Mouse (Mus musculus): Measurements from ENCODE around the gene Cd99l2.
"Not testable (repeated sequence)": the region's sequence is repeated elsewhere in the genome, so short reads cannot be mapped to it uniquely, and the experiment has no call there.

Gene Cd99l2

GRCm38 (mm10) chrX:71492634-71493278 lies at the start of gene Cd99l2:
Cd99l2 (minus strand) TSS chrX:71492849.
- DNase-seq: peak; percentile 85

DNA sequence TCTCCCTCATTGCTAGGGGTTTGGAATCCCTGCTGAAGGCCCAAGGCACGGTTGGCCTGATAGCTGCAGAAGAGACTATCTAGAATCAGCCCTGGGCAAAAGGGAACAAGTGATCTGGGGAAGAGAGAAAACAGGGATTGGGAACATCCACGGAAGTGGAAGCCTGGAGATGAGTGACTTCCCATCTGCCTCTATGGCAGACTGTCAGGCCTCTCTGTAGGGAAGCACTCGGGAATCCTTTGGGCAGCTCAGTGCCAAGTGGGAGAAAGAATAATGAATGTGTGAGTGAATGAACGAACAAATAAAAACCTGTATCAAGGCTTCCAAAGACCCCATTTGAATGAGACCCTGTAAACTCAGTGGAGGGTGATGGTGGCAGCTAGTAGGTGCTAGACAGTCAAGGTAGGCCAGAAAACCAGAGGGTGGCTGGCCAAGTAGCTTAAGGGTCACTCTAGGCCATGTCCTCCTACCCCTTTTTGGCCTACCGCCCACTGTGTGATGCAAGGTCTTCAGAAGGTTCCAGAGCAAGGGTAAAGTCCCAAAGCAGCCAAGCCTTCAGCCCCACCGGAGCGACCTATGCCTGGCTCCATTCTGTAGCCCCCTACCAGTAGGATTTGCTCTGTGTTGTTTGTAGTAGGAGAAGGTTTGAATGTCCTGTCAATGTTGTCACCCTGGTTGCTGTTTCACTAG lies 48.3 kb upstream of the Cd99l2 start:
- no peak for DNase-seq

DNA sequence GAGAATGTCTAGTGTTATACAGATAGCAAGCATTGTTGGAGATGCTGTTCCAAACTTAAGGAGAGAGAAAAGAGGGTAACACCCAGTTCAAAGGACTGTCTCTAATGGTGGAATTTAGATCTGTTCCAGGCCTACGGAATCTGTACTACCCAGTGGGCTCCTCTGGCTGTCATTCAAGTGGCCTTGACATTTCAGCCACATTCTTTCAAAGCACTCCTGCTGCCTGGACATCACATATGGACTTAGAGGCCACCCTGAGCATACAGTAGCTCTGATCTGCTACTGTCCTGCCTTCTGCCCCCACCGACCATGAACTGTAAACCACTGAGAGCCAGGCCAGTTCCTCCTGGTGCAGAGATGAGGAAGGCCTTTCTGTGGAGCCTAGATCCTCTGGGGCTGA lies 45.1 kb upstream of the Cd99l2 start:
- DNase-seq: no peak

- DNase-seq: no peak
These were observed 41.5 kb upstream of the Cd99l2 start for GRCm38 (mm10) chrX:71534102-71534501.

DNA sequence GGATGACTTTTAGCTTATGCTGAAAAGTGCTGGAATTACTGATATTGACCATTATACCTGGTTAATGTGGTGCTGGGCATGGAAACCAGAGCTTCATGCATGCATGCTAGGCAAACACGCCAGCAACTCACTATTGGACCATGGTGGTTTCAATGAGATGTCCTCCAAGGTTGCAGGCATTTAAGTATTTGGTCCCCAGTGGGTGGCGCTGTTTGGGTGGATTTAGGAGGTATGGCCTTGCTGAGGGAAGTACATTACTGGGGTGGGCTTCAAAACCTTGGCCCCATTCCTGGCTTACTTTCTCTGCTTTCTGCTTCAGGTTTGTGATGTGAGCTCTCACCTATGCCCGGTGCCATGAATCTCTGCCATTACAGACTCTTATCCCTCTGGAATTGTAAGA lies 40.0 kb upstream of the Cd99l2 start:
- no peak for DNase-seq

DNA sequence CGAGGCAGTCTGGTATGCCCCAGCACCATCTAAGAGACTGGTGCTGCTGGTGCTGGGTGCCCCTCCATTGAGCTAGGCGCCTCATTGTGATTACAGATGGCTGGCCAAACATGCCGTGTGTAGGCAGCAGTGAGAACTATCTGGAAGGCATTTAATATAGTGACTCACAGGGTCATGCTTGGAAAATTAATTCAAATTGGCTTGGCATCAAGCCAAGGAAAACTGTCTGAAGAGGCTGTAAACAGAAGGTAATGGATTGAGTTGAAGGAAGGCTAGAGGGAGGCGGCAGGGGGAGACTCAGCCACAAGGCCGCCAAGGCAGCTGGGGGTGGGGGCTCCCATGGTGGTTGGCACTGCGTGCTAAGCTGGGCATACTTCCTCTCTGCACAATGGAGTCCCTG lies 36.0 kb upstream of the Cd99l2 start:
- DNase-seq: peak; percentile 2

DNA sequence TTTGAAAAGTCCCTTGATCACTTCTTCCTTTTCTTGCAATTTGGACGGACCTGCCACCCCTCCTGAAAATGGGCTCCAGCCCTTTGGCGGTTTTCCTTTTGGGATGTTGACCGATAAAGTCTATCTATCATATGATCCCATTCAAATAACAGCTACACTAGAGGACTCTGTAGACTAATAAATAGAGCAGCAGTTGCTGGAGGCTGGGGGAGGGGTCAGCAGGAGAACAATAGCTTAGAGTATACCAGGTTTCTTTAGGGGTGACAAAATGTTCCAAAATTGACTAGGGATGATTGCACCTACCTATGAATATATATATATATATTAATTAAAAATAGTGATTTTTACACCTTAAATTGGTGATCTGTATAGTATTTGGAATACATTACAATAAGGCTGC lies 35.5 kb upstream of the Cd99l2 start:
- DNase-seq: no peak

GRCm38 (mm10) chrX:71527461-71527860 lies 34.8 kb upstream of the Cd99l2 start:
- DNase-seq: no peak

- DNase-seq: no peak
These were observed 33.1 kb upstream of the Cd99l2 start for GRCm38 (mm10) chrX:71525593-71526299.

GRCm38 (mm10) chrX:71524310-71524709 lies 31.7 kb upstream of the Cd99l2 start:
- DNase-seq: no peak

GRCm38 (mm10) chrX:71522889-71523288 lies 30.2 kb upstream of the Cd99l2 start:
- no peak for DNase-seq

- no peak for DNase-seq
These were observed 26.6 kb upstream of the Cd99l2 start for GRCm38 (mm10) chrX:71519252-71519651.

- DNase-seq: not testable (repeated sequence)
These were observed 13.9 kb upstream of the Cd99l2 start for GRCm38 (mm10) chrX:71506591-71506990.

GRCm38 (mm10) chrX:71493279-71493656 lies 619 bp upstream of the Cd99l2 start:
- DNase-seq: peak; percentile 27

DNA sequence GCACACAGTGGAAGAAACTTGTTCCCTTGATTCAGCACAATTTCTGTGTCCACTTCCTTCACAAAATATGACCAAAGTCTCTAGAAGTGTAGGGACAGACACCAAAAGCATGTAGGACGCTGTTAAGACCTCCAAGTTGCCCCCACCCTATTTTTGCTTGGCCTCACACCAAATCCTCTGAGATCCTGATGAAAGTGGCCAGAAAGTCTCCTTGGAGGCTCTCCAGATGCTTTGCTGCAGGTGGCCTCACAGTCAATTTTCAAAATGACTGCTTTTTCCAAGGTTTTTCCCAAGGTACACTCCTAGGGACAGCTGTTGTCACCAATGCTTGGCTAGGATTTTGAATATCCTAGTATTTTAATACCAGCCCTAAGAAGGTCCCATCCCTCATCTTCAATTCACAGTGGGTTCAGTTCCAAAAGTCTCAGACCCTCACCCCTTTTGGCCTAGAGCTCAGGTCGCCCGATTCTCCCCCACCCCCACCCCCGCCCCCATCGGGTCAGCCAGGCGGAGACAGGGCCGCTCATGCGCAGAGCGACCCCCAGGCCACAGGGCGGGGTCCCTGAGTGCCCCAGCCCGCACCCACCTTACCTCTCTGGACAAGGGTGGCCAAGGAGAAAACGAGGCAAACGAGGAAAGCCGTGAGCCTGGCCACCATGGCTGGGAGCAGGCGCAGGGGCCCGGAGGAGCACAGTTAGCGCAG lies 567 bp downstream of the Cd99l2 start:
- no peak for DNase-seq

- DNase-seq: no peak
These were observed 3.3 kb downstream of the Cd99l2 start for GRCm38 (mm10) chrX:71489353-71489752.

DNA sequence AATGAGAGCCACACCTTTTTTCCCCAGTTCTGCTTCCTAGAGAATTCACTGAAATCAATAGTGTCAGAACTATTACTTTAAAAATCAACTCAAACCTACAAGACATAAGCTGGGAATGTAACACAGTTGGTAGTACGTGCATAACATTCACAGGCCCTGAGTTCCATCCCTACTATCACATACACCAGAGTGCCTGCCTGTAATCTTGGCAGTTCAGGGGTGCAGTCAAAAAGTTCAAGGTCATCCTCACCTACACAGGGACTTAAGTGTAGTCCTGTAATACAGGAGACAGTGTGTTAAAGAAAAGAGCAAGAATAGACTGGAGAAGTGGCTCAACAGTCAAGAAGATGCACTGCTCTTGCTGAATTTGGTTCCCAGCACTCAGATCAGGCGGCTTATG lies 10.4 kb downstream of the Cd99l2 start:
- DNase-seq: no peak

GRCm38 (mm10) chrX:71475992-71476391 lies 16.7 kb downstream of the Cd99l2 start:
- no peak for DNase-seq

DNA sequence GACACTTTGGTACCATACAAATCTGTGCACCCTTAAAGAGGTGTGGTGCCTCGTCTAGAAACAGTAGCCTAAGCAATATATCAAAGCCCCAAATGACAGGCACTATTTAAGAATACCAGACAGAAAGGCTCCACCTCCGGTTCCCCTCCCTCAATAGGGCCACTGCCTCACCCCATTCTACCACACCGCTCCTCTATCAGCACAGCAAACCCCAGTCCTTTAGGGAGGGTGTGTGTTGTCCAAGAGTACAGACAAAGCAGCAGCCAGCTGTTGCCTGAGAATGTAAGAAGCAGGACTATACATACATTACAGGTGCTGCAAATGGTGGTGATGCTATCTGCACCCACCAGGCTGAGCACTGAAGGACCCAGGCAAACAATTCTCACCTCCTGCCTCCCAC lies 17.2 kb downstream of the Cd99l2 start:
- DNase-seq: no peak

DNA sequence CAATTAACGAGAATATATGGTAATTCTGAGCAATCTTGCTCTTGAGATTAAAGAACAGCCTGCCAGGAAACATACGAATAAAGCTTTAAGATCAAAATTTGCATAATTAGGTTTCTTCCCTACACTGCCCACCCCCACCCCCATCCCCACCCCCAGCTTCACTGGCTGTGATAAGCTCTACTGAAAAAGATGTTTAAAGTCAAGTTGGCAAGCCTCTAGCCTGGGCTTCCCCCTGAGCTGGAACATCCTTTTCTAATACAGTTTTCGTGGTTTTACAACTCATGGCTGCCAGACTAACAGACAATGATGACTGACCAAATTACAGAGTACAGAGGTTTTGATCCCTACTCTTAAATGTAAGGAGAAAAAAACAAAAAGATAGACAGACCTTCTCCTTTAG lies 17.6 kb downstream of the Cd99l2 start:
- no peak for DNase-seq

- DNase-seq: no peak
These were observed 18.2 kb downstream of the Cd99l2 start for GRCm38 (mm10) chrX:71474296-71474956.

DNA sequence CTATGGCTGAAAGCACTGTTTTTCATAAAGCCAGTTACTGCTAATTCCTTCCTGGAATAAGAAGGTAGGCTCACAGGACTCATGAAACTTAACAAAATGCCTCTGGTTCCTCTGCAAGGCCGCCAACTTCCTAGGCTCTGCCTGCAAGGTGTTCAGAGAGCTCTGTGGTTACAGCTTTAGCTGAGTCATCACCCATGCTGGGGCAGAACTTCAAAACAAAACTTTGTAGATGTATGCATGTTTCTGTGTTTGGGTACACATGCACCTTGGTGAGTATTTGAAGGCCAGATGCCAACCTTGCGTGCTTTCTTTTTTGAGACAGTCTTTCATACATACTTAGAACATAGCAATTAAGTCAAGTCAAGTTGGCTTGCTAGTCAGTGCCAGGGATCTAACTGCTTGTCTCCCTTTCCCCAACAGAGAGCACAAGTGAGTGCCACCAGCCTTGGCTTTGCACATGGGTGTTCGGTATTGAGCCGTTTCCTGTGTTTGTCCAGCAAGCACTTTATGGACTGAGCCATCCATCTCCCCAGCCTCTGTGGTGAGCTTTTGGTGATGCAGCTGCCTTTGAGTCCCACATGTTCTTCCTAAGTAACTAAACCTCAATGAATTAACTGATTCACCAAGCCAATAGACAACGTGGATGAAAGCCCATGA lies 23.9 kb downstream of the Cd99l2 start:
- no peak for DNase-seq

Data from right cerebral cortex, adult 18-20 months (tissue).